Mouse (Mus musculus) E14TG2a.4 (cell line): ENCODE measurements at regions not wholly inside any gene's neighbourhood (a gene's known extent, or its start where the extent isn't known, plus 50 kb on each side); places are given as distances from the start of the nearest gene placed in this dataset.

Experiments used
- H3K27me3 ChIP-seq: 2 replicates; pipeline ENCODE4 v1.6.1; 2014; ENCODE audit warnings: low read length, control low read depth; ENCODE audit not compliant: insufficient read depth
- H3K36me3 ChIP-seq: 2 replicates; pipeline ENCODE4 v1.6.1; 2014; ENCODE audit warnings: low read length, control low read depth; ENCODE audit not compliant: insufficient read depth
- H3K4me1 ChIP-seq: replicated peaks from 2 replicates; pipeline ENCODE4 v1.6.1; 2014; ENCODE audit warnings: low read depth, low read length, control low read depth
- H3K4me3 ChIP-seq: replicated peaks from 2 replicates; pipeline ENCODE4 v1.5.1; 2014; ENCODE audit warnings: mild to moderate bottlenecking, low read length
- H3K9me3 ChIP-seq: 2 replicates; pipeline ENCODE4 v1.6.1; 2014; ENCODE audit warnings: low read length, control low read depth
- CTCF ChIP-seq: conservative IDR thresholded peaks from 2 replicates; pipeline ENCODE4 v1.5.1; 2014; ENCODE audit warnings: low read length
- NANOG ChIP-seq: IDR thresholded peaks from 2 replicates; pipeline ENCODE4 v1.6.1; 2014; ENCODE audit warnings: borderline replicate concordance, low read length, mixed read lengths
- POU5F1 ChIP-seq: IDR thresholded peaks from 2 replicates; pipeline ENCODE4 v1.6.1; 2014; ENCODE audit warnings: low read length, borderline replicate concordance

DNA sequence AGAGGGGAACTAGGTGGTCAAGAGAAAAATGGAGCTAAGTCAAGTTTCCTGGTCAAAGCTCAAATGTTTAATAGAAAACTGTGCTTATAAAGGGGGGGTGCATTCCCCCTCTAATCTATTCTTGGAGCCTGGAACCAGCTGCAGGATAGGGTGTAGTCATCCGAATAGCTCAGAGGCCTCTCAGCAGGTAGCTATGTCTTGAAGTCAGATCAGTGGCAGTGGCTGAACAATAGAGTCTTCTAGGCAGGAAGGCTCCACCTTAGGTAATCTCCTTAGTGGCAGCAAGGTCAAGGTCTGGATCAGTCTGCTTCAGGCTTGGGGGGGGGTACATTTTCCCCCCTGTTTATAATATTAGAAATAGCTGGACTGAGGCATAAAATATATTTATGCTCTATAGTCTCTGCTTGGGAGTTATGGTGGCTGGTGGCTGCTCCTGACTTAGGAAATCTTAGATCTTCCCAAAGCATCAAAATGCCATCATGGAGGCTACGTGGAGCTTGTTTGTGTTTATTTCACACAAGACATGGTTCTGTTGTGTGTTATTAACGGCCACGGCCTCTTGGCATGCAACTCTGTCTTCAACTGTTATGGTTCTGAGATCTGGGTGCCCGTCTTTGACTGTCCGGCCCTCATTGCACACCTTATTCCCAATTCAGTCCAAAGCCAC lies 1984.1 kb downstream of the Cntnap5b start:
- peak overlapping the region; percentile 49 for H3K4me3 ChIP-seq
- H3K27me3 ChIP-seq = no peaks in the 10 kb centered on the region
- peak; percentile 69 for TF ChIP-seq NANOG
- no peak for TF ChIP-seq POU5F1
- no peaks in the 10 kb centered on the region for H3K36me3 ChIP-seq
- H3K9me3 ChIP-seq = no peaks in the 10 kb centered on the region
- peaks cover 19% of the 10 kb centered on the region for H3K4me1 ChIP-seq

DNA sequence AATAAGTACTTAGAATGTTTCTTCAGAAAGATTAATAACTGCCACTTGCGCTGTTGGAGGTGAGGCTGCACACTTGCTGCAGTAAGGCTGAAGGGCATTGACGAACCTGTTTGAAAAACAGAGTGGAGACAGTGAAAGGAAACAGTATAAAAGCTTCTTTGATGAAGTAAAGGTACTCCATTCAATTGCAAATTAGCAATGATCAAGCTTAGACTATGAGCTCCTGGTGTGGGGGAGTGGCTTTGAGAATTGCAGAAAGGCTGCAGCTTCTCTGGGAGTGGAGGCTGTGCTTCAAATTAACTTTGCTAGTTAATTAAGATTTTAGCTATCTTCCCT lies 1984.6 kb downstream of the Cntnap5b start:
- H3K36me3 ChIP-seq = no peaks in the 10 kb centered on the region
- TF ChIP-seq NANOG (peak; percentile 91), POU5F1 (peak; percentile 22; the same call in 1 of the 2 replicates), CTCF (no peak)
- H3K9me3 ChIP-seq = no peaks in the 10 kb centered on the region
- no peaks in the 10 kb centered on the region for H3K27me3 ChIP-seq
- peak overlapping the region; percentile 49; the same call in 1 of the 2 replicates for H3K4me3 ChIP-seq
- peaks cover 19% of the 10 kb centered on the region for H3K4me1 ChIP-seq

DNA sequence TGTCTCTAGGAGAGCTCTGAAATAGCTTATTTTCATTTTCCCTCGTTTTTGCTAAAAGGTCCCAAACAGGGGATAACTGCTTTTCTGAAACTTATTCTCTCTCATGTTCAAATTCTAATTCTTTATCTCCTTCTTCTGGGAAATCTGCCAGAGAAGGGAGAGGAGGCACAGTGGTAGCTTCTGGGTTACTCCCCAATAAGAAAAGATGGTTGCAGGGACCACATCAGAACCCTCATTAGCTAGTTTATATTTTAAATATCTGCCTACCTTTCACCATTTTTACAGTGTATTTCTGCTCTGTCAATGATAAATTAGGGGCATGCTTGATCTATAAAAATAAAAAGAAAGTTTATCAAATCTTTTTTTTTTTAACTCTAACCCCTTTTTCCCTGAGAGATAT lies 2033.3 kb downstream of the Cntnap5b start:
- no peaks in the 10 kb centered on the region for H3K36me3 ChIP-seq
- TF ChIP-seq CTCF (no peak), NANOG (no peak), POU5F1 (no peak)
- no peak overlapping the region for H3K4me3 ChIP-seq
- no peaks in the 10 kb centered on the region for H3K27me3 ChIP-seq
- H3K9me3 ChIP-seq = peaks cover 34% of the 10 kb centered on the region
- H3K4me1 ChIP-seq = no peaks in the 10 kb centered on the region
